Mouse (Mus musculus): ENCODE measurements around the gene Gngt1.

Gngt1 gene

DNA sequence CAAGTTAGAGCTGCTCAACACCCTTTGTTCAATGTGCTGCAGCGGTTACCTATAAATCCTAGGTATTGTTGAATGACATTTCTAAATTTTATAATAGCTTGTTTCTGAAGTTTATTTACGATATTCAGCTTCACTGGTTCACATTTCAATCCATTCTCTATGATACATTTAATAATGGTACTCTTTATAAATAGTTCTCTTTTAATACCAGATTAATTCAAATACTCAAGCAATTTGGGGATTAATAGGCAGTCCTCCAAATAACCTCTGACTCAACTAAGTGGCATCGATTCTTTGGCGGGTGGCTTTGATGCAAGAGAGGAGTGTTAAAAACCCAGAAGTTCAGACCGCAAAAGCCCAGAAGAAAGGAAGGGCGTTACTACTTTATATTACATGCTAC lies at the start of gene Gngt1:
Gngt1 (plus strand) TSS at position 301 of the 400 bp plus-strand sequence.
- DNase-seq (ENCODE audit: low read depth, low spot score): no peak

GRCm38 (mm10) chr6:3954969-3955368 lies 38.6 kb upstream of the Gngt1 start:
- no peak for DNase-seq (ENCODE audit: low read depth, low spot score)

DNA sequence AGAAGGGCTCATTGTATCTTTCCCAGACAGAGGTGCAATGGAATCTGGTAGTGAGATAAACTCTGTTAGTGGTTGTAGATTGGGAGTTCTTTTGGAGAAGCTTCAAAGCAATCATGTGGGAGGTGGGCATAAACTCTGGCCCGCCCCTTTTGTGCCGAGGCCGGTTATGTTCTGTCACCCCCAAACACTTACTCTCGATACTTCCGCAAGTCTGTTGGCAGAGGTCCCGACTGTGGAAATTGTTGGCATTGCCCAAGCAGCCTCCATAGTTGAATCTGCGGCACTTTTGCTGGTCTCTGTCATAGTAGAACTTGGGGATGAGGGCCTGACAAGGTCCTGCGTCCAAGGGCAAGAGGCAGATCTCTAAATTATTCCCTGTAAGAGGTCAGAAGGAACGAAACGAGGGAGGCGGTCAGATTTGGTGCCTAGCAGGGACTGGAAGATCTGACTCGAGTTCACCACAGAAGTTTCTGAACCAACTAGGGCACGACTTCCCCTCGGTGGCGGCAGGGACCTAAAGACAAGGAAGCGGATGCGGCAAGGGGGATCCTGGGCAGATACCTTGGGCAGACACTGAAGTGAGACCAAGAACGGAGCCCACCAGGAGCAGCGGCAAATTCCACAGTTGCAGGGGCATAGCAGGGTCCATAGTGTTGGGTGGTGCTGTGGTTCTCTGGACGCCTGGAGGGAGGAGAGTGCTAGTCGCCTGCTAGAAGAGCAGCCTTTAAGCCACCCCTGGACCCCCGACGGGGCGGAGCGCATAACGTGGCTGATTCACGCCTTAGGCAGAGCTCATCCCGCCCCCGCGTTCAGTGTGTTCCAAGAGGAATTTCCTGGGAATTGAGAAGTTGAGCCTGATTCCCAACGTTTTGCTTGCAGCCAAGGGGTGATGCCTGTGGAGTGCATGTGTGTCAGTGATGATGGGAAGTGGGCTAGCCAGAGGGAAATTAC lies 25.6 kb upstream of the Gngt1 start:
- no peak for DNase-seq (ENCODE audit: low read depth, low spot score)

- no peak for DNase-seq (ENCODE audit: low read depth, low spot score)
These were observed 19.9 kb upstream of the Gngt1 start for GRCm38 (mm10) chr6:3973679-3974078.

DNA sequence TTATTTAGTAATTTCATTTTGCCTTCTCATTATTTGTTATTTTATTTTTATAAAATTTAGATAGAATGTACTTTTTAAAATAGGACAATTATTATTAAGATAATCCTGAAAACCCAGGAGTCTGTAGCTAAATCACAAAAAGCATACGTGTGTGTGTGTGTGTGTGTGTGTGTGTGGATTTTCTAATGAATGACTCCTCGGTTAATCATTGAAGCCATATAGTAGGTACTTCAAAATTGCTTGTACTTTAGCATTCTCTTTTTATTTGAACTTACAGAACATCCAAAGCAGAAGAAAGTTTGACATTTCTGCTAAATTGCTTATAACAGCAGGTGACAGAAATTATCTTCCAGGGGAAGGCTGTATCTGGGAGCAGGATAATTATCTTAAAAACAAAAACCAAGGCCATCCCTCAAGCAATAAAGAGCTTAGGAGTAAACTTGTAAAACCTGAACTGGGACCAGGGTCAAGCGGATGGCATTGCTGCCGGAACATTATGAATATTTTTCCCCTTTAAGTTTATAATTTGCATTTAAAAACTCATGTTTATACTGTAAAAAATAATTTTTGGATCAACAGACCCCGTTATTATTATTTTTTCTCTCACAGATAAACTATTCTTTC lies 10.8 kb upstream of the Gngt1 start:
- no peak for DNase-seq (ENCODE audit: low read depth, low spot score)

DNA sequence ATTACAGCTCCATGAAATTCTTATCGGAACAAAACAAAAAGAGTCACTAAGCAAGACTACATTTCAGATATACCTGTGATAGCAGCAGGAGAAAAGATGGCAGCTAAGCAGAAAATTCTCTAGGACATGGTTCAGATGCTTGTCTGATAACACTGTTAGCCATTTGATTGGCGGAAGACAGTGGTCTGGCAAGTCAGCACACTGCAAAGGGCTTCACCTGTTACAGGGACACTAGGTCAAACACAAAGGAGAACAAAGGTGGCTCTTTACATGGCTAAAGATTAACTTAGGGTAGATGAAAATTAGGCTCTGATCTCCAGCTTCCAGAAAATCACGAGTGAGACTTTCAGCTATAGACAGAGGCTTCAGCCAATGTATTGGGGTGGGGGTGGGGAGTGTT lies 4.8 kb upstream of the Gngt1 start, which contains the start of gene Tfpi2:
Tfpi2 (minus strand) TSS at position 170 of the 400 bp plus-strand sequence.
- DNase-seq (ENCODE audit: low read depth, low spot score): no peak

DNA sequence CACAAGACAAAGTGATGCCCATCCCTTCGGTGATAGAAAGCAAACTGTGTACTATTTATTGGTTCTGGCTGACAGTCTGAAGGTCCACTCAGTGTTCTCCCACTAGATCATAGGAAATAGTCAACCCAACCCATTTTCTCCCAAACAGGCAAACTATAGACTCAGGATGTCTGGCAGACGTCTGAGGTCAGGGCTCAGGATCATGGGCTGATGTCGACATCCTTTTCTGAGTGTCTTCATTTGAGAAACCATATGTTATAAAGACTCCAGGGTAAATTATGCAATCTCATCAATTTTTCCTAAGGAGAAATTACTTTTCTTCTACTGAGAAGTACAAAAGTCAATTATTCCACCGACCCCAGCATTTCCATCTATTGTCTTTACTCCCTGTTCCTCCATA lies 4.5 kb downstream of the Gngt1 start:
- no peak for DNase-seq (ENCODE audit: low read depth, low spot score)

- DNase-seq (ENCODE audit: low read depth, low spot score): no peak
These were observed 5.7 kb downstream of the Gngt1 start for GRCm38 (mm10) chr6:3999296-3999695.

- DNase-seq (ENCODE audit: low read depth, low spot score): no peak
These were observed 7.1 kb downstream of the Gngt1 start for GRCm38 (mm10) chr6:4000716-4001115.

DNA sequence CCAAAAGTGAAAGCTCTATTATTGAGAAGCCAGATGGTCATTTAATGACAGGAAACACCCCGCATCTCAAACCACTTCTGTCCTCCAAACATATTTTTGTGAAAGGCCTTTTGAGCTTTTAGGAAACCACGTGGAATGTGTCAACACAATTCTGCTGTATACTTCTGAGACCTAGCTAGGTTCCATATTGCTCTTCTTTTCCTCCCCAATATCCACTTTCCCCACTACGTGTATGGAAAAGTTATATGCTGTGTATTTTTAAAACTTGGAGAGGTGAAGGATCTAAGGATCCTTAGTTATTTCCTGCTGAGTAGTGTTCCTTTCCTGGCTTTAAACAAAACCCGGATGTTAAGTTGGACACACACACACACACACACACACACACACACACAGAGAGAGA lies 9.9 kb downstream of the Gngt1 start:
- no peak for DNase-seq (ENCODE audit: low read depth, low spot score)

GRCm38 (mm10) chr6:4003890-4004306 lies 10.3 kb downstream of the Gngt1 start, which contains the start of gene Gng11:
TSS of gene Gng11 (plus strand) at chr6:4003904.
- no peak for DNase-seq (ENCODE audit: low read depth, low spot score)

DNA sequence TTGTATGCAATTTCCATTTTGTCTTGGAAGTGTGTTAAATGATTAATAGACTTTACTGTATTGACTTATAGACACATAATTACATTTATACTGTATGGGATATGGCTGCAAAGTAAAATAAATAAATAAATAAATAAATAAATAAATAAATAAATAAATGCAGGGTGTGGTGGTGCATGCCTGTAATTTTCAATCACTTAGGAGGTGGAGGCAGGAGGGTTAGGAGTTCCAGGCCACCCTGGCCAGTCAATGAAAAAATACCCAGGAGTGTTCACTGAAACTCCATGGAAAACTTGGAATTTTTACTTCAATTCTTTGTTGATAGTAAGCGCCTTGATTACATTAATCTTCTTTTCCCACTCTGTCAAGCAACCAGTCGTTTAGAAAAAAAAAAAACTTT lies 11.2 kb downstream of the Gngt1 start:
- DNase-seq (ENCODE audit: low read depth, low spot score): no peak

DNA sequence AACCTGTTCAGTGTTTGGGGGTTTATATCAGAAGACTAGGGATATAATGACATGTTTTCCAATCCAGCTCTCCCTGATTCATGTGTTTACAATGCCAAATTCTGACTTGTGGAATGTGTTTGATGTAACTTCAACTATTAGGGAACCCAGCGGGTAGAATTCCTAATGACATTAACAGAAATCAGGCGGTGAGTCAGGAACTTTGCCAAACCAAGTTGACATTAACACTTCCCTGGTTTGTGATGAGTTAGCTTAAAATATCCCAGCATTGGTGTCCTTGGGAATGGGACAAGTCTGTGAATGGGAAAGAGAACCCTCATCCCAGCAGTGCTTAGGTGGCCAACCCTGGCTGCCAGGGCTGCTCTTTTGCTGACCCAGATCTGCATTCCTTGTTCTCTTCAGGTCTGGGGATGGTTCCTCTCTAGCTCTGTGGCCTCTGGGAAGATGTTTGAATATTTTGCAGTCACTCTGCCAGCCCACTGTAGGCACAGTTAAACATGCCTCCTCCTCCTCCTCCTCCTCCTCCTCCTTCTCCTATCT lies 15.0 kb downstream of the Gngt1 start:
- no peak for DNase-seq (ENCODE audit: low read depth, low spot score)

GRCm38 (mm10) chr6:4009548-4009947 lies 16.0 kb downstream of the Gngt1 start:
- DNase-seq (ENCODE audit: low read depth, low spot score): no peak

GRCm38 (mm10) chr6:4022645-4023044 lies 29.1 kb downstream of the Gngt1 start:
- DNase-seq (ENCODE audit: low read depth, low spot score): no peak

DNA sequence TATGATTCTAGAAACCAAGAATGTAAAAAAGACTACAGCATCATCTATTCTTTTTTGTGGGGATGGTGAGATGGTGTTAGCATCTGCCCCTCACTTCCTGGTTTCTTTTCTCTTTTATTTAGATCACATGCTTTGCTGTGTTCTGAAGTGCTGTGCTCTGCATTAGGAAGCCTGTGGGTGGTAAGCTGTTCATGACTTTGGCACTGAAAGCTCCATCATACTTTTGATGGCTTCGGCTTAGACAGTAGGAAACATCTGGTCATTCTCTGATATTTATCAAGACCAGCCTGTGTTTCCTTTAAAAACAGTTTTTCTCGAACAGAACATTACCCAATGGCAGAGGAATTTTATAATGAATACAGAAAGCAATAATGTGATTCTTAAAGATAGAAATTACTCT lies 32.8 kb downstream of the Gngt1 start:
- DNase-seq (ENCODE audit: low read depth, low spot score): no peak

DNA sequence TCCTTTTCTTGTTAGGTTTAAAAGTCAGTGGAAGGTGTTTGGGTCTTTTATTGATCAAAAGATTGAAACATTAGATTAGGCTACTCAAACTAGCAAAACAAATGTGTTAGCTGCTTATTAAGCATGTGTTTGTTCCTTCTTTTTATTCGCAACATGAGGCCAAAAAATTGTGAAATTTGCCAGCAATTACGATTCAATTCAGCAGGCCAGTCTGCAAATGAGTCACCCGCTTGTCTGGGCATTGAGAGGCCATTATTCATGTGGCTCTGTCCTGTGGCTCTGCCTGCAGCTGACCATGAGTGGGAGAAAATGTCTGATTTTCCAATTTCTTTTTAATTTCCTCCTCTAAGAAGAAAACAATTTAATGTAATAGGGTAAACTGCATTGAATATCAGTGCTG lies 37.4 kb downstream of the Gngt1 start:
- no peak for DNase-seq (ENCODE audit: low read depth, low spot score)

DNA sequence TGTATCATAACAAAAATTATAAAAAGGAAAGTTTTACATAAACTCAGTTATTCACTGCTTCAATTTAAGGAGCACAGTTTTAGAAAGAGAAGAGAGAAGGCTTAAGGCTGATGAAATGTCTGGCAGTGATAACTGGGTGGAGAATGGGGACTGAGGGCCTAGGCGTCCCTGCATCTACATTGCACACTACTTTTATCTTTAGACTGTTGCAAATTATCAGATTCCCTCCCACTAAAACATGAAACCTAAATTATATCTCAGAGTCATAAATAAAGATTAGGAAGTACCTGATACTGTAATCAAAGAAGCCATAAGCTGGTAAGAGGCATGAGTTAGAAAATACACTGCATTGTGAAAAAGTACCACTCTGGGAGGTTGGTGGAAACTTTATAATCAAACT lies 48.2 kb downstream of the Gngt1 start:
- no peak for DNase-seq (ENCODE audit: low read depth, low spot score)

Data from brain, embryonic 18.5 days (tissue).